Mouse (Mus musculus): ENCODE data around the gene Tcf7l1. TPM values are rescaled to one million over a fixed set of nuclear protein-coding genes. Genes with fewer than 3 reads are reported as not detected.

Gene Tcf7l1
- polyA plus RNA-seq, 1 experiment from 2014 or later = 38.2 TPM

DNA sequence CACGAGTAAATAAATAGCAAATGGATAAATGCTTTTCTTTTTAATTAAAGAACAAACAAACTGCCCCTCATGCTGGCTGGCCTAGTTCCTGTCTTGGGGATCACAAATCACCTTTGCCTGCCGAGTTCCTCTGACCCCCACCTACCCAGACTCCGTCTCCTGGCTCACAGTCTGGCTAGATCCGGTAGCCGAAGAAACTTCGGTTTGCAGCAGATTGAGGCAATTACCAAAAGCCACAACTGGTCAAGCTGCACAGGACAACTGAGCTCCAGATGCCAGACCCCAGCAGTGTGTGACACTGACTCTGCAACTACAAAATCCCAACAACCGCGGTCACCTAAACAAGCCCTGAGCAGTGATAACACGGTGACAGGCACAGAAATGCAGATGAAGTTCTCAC, 34.8 kb downstream of the Tcf7l1 start:
- Histone ChIP-seq H3K9ac (no peak overlapping the region), H3K36me3 (no peaks in the 10 kb centered on the region; the same call in 1 of the 2 replicates), H3K4me1 (peaks cover 77% of the 10 kb centered on the region), H3K4me3 (replicated peaks) (no peak overlapping the region), H3K27ac (0 out of 2 replicates have a peak overlapping the region, but pooled peaks have one; percentile 20), H3K4me2 (no peak overlapping the region), H3K9me3 (replicated peaks) (no peaks in the 10 kb centered on the region), H3K27me3 (no peaks in the 10 kb centered on the region)
- 25% methylated on average over 9 of the region's 9 CpGs for WGBS
- ATAC-seq (replicated peaks; ENCODE audit: low FRiP score) = no peak

DNA sequence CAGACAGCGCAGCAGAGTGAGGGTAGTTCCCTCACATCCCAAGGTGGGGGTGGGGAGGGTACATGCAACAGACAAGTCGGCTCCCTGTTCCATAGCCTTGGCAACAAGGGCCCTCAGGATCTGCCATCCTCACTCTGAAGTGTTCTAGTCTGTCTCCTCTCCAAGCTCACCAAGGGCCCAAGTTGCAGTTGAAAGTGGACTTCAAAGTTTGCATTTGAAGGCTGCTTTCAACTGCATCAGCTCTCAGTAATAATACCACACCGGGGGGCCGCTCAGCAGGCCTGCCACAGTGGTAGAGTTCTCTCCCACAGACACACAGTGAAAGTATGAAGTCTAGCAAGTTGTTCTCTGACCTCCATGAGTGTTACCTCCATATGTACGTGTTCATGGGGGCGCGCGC, 35.3 kb downstream of the Tcf7l1 start:
- H3K9me3 ChIP-seq (replicated peaks) = no peaks in the 10 kb centered on the region
- no peaks in the 10 kb centered on the region; the same call in 1 of the 2 replicates for H3K36me3 ChIP-seq
- no peaks in the 10 kb centered on the region for H3K27me3 ChIP-seq
- 0 out of 2 replicates have a peak overlapping the region, but pooled peaks have one; percentile 20 for H3K27ac ChIP-seq
- 83% methylated on average over 8 of the region's 8 CpGs for WGBS
- H3K9ac ChIP-seq = no peak overlapping the region
- no peak for ATAC-seq (replicated peaks; ENCODE audit: low FRiP score)
- no peak overlapping the region for H3K4me3 ChIP-seq (replicated peaks)
- H3K4me1 ChIP-seq = peaks cover 77% of the 10 kb centered on the region
- H3K4me2 ChIP-seq = no peak overlapping the region

DNA sequence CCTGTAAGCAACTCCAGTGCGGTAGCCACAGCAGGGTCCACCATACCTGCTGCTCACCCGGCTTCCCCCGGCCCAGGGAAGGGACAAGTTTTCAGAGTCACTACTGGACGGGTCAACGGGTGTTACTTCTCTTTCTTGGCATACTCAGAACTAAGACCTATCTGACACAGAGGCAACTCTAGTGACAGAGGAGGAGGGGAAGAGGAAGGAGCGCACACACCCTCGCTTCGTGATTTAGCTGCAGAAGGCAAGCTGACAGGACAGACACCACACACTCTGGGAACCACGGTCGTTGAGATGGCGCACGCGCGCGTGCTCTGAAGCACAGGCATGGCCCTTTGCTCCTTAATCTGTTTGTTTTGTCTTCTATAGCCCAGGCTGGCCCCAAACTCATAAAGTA, 36.2 kb downstream of the Tcf7l1 start:
- H3K9ac ChIP-seq = no peak overlapping the region
- 76% methylated on average over 15 of the region's 15 CpGs for WGBS
- H3K36me3 ChIP-seq = no peaks in the 10 kb centered on the region; the same call in 1 of the 2 replicates
- no peaks in the 10 kb centered on the region for H3K9me3 ChIP-seq (replicated peaks)
- peak overlapping the region; percentile 51; the same call in 1 of the 2 replicates for H3K27ac ChIP-seq
- H3K27me3 ChIP-seq = no peaks in the 10 kb centered on the region
- no peak overlapping the region for H3K4me3 ChIP-seq (replicated peaks)
- no peak for ATAC-seq (replicated peaks; ENCODE audit: low FRiP score)
- H3K4me2 ChIP-seq = no peak overlapping the region
- H3K4me1 ChIP-seq = peaks cover 79% of the 10 kb centered on the region

DNA sequence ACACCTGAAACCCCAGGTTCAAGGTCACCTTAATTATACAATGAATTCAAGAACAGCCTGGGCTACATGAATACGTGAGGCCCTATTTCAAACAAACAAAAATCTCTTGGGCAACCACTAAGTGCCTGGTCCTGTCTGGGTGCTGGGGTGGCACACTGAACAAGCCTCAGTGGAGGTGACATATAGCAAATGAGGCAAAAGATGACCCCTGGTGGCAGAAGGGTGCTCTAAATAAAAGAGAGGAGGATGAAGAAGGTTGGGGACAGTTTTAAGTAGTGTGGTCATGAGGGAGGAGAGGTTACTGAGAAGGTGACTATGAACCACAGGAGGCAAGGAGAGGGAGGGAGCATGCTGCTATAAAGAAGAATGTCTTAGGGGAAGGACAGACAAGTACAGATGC, 37.8 kb downstream of the Tcf7l1 start:
- Histone ChIP-seq H3K4me1 (peaks cover 94% of the 10 kb centered on the region), H3K4me2 (no peak overlapping the region)
- WGBS = 82% methylated on average over 1 of the region's 1 CpGs

DNA sequence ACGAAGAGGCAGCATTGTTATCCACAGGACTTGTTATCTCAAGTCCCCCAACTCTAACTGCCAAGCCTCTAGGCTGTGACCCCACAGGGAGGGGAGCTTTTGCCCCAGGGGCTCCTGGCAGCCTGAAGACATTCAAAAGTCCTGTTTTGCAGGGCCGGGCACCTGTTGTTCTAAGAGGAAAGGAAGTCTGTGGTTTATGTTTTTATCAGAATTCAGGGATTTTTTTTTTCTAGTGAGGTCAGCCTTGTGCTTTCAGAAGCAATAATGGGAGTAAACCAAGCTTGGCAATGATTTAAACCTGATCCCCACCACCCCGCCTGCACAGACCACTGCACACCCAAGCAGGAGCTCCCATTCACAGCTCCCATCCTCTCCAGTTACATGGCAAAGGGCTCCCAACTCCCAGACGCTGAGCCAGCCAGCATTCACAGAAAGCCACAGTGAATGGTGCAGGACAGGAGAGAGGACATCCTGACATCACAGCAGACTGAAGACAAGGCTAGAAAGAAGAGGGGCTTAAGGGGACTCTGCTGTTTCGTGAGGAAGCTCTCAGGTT, 40.1 kb downstream of the Tcf7l1 start:
- H3K9ac ChIP-seq = no peak overlapping the region
- H3K4me3 ChIP-seq (replicated peaks) = no peak overlapping the region
- H3K27ac ChIP-seq = peak overlapping the region; percentile 92
- H3K9me3 ChIP-seq (replicated peaks) = no peaks in the 10 kb centered on the region
- peak; percentile 59 for ATAC-seq (replicated peaks; ENCODE audit: low FRiP score)
- no peaks in the 10 kb centered on the region for H3K27me3 ChIP-seq
- H3K36me3 ChIP-seq = no peaks in the 10 kb centered on the region; the same call in 1 of the 2 replicates
- peaks cover 94% of the 10 kb centered on the region for H3K4me1 ChIP-seq
- 2% methylated on average over 5 of the region's 5 CpGs for WGBS
- H3K4me2 ChIP-seq = peak overlapping the region; percentile 43

More for the DNA sequence above, 37.8 kb downstream of the Tcf7l1 start:
- no peaks in the 10 kb centered on the region; the same call in 1 of the 2 replicates for H3K36me3 ChIP-seq
- H3K9me3 ChIP-seq (replicated peaks) = no peaks in the 10 kb centered on the region
- H3K27ac ChIP-seq = no peak overlapping the region
- H3K9ac ChIP-seq = no peak overlapping the region
- ATAC-seq (replicated peaks; ENCODE audit: low FRiP score) = no peak
- no peaks in the 10 kb centered on the region for H3K27me3 ChIP-seq
- no peak overlapping the region for H3K4me3 ChIP-seq (replicated peaks)

DNA sequence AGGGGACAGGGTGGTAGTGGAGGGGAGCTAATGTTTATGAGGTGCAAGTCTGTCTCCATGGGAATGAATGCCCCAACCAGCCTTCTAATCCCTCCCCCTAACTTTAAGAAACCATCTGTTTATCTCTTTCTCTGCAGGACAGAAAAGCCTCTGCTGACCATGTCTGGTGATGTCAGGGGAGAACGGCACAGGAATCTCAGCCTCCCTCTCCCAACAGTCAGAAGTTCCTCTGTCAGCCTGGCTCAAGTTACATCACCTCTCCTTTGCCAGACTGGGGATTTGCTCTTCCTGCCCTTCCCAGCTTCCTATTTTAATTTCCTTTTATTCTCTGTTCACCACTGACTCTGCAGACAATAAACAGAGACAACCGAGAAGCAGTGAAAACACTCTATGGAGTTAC, 40.6 kb downstream of the Tcf7l1 start:
- no peaks in the 10 kb centered on the region for H3K27me3 ChIP-seq
- H3K27ac ChIP-seq = peak overlapping the region; percentile 92
- ATAC-seq (replicated peaks; ENCODE audit: low FRiP score) = 0 out of 2 replicates have a peak, but pooled peaks have one; percentile 31
- H3K36me3 ChIP-seq = no peaks in the 10 kb centered on the region; the same call in 1 of the 2 replicates
- WGBS = 1% methylated on average over 2 of the region's 2 CpGs
- peaks cover 94% of the 10 kb centered on the region for H3K4me1 ChIP-seq
- no peaks in the 10 kb centered on the region for H3K9me3 ChIP-seq (replicated peaks)
- H3K4me2 ChIP-seq = peak overlapping the region; percentile 43
- H3K9ac ChIP-seq = no peak overlapping the region
- H3K4me3 ChIP-seq (replicated peaks) = no peak overlapping the region

DNA sequence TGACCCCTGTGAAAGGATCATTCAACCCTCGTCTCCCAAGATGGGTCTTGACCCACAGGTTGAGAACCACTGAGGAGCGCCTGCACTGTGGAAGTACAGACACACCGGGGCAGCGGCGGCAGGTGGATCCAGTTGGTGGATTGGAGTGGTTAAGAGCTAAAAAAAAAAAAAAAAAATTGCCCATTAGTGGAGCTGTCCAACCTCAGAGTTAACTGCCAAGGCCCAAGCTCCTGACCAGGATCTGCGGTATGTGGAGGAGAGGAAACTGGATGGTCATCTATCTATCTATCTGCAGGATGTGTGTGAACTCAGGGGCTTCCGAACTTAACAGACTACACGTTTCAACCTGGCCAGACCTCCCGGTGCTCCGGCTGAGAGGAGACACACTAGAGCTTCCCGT, 41.2 kb downstream of the Tcf7l1 start:
- Histone ChIP-seq H3K4me2 (peak overlapping the region; percentile 43), H3K4me1 (peaks cover 95% of the 10 kb centered on the region), H3K27me3 (no peaks in the 10 kb centered on the region), H3K27ac (peak overlapping the region; percentile 92), H3K36me3 (no peaks in the 10 kb centered on the region; the same call in 1 of the 2 replicates), H3K4me3 (replicated peaks) (no peak overlapping the region), H3K9ac (no peak overlapping the region), H3K9me3 (replicated peaks) (no peaks in the 10 kb centered on the region)
- 52% methylated on average over 11 of the region's 11 CpGs for WGBS
- ATAC-seq (replicated peaks; ENCODE audit: low FRiP score) = 0 out of 2 replicates have a peak, but pooled peaks have one; percentile 3

DNA sequence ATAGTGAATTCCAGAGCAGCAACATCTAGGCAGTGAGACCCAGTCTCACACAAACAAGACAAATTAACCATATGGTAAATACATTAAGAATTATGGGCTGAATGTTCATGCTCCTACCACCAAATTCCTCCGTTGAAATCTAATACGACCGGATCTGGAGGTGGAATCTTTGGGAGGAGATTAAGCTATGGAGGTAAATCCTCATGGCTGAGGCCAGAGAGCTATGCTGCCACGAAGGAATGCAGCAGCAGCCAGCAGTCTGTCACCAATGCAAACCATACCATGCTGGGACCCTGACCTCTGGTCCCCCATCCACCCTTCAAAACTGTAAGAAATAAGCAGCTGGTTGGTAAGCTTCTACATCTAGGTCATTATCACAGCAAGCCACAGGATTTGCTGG, 41.9 kb downstream of the Tcf7l1 start:
- Histone ChIP-seq H3K4me3 (replicated peaks) (no peak overlapping the region), H3K4me2 (no peak overlapping the region), H3K4me1 (peaks cover 95% of the 10 kb centered on the region), H3K36me3 (no peaks in the 10 kb centered on the region), H3K27me3 (no peaks in the 10 kb centered on the region), H3K27ac (peak overlapping the region; percentile 92), H3K9me3 (replicated peaks) (no peaks in the 10 kb centered on the region), H3K9ac (no peak overlapping the region)
- WGBS = 28% methylated on average over 4 of the region's 4 CpGs
- ATAC-seq (replicated peaks; ENCODE audit: low FRiP score) = no peak

DNA sequence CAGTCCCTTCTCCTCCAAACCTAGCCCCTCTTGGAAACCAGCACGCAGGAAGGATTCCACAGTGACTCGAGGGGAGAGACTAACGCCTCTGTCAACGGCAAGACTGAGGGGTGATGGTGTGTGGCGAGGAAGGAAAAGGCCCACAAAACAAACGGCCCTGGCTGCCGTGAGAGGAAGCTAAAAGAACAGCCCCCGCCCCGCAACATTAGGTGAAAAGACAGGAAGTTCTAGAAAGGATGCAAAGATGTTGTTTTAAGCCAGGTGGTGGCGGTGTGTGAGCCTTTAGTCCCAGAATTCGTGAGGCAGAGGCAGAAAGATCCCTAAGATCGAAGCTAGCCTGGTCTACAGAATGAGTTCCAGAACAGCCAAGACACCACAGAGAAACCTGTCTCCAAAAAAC, 43.3 kb downstream of the Tcf7l1 start:
- no peaks in the 10 kb centered on the region for H3K27me3 ChIP-seq
- no peaks in the 10 kb centered on the region for H3K9me3 ChIP-seq (replicated peaks)
- peaks cover 95% of the 10 kb centered on the region for H3K4me1 ChIP-seq
- H3K4me3 ChIP-seq (replicated peaks) = no peak overlapping the region
- H3K36me3 ChIP-seq = no peaks in the 10 kb centered on the region
- H3K9ac ChIP-seq = no peak overlapping the region
- ATAC-seq (replicated peaks; ENCODE audit: low FRiP score) = no peak
- no peak overlapping the region for H3K4me2 ChIP-seq
- peak overlapping the region; percentile 39; the same call in 1 of the 2 replicates for H3K27ac ChIP-seq
- 33% methylated on average over 12 of the region's 12 CpGs for WGBS

DNA sequence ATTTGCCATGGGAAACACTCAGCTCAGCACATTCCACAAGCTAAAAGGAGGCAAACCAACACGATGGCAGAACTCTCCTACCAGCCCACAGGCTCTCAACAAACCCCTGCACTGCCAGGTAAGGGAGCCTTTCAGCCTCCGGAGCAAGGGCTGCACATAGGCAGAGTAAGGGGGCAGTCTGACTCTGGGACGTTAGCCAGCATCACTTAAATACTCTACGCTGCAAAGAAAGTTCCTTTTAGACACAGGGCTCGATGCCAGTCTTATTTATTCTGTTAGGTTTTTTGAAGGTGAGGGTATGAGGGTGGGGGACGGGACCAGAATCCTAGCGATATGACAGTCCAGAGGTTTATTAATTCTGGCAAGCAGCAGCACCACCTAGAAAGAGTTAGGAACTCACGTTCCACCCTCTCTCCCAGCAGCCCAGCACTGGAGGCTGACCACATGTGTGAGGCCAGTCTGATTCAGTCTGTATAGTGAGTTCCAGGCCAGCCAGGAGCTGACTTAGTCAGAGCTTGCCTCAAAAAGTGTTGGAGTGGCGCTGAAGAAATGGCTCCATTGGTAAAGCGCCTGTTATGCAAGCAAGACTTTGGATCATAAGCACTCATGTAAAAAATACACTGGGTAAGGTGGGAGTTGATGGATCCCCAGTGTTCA, 44.8 kb downstream of the Tcf7l1 start:
- no peak for ATAC-seq (replicated peaks; ENCODE audit: low FRiP score)
- no peak overlapping the region; the same call in 1 of the 2 replicates for H3K4me2 ChIP-seq
- H3K9ac ChIP-seq = no peak overlapping the region
- WGBS = 64% methylated on average over 10 of the region's 10 CpGs
- H3K9me3 ChIP-seq (replicated peaks) = no peaks in the 10 kb centered on the region
- H3K4me3 ChIP-seq (replicated peaks) = no peak overlapping the region
- peak overlapping the region; percentile 71 for H3K27ac ChIP-seq
- no peaks in the 10 kb centered on the region for H3K36me3 ChIP-seq
- H3K27me3 ChIP-seq = no peaks in the 10 kb centered on the region
- peaks cover 91% of the 10 kb centered on the region for H3K4me1 ChIP-seq

DNA sequence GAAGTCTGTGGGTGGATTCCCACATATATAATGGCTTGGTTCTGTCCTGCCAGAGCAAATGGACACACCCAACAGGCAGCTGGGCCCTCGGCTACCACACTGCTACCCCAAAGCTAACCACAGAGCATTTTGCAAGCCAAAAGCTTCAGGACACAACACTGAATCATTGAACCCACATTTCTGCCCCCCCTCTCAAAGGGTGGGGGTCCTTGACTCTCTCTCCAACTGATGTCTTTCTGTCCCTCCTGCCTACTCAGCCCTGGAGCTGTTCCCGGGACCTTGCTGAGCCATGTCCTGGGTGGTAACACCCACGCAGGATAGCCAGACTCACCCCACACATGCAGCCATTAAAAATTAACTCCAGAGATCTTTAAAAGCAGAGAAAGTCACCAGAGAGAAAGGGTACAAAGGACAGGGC, 45.4 kb downstream of the Tcf7l1 start:
- peaks cover 85% of the 10 kb centered on the region for H3K4me1 ChIP-seq
- H3K27me3 ChIP-seq = no peaks in the 10 kb centered on the region
- no peak overlapping the region for H3K9ac ChIP-seq
- 36% methylated on average over 3 of the region's 3 CpGs for WGBS
- ATAC-seq (replicated peaks; ENCODE audit: low FRiP score) = no peak
- H3K36me3 ChIP-seq = no peaks in the 10 kb centered on the region
- H3K4me3 ChIP-seq (replicated peaks) = no peak overlapping the region
- H3K4me2 ChIP-seq = no peak overlapping the region; the same call in 1 of the 2 replicates
- H3K9me3 ChIP-seq (replicated peaks) = no peaks in the 10 kb centered on the region
- H3K27ac ChIP-seq = peak overlapping the region; percentile 71

DNA sequence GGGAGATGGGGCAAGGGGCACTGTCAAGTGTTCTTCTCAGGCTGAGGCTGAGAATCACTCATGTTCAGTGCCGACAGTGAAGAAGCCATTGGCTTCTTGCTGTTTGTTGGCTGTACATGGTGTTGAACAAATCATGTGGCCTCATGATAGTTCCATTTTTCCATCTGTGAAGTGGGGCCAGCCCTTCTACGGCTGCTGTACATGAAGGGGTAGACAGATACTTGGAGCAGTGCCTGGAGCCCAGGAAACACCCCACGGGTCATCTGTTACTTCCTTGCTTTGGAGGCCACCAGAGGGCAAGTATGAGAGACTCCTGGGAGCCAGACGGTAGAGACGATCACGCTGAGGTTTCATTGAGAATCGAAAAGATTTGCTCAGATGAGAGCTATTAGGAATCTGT, 46.7 kb downstream of the Tcf7l1 start:
- H3K4me1 ChIP-seq = peaks cover 73% of the 10 kb centered on the region
- no peak overlapping the region for H3K4me3 ChIP-seq (replicated peaks)
- no peak overlapping the region for H3K9ac ChIP-seq
- no peak for ATAC-seq (replicated peaks; ENCODE audit: low FRiP score)
- H3K4me2 ChIP-seq = no peak overlapping the region
- no peak overlapping the region for H3K27ac ChIP-seq
- 0 out of 2 replicates have a peak, but pooled peaks cover 6% of the 10 kb centered on the region for H3K36me3 ChIP-seq
- WGBS = 57% methylated on average over 7 of the region's 7 CpGs
- H3K9me3 ChIP-seq (replicated peaks) = no peaks in the 10 kb centered on the region
- H3K27me3 ChIP-seq = no peaks in the 10 kb centered on the region

All from kidney, embryonic 15.5 days (tissue).